Mouse (Mus musculus) spleen, adult 2 months (tissue): ENCODE results near the gene Srrd.

Source experiments
- CTCF ChIP-seq: fragments of 200-500 bp; IDR thresholded peaks from 2 replicates; pipeline ENCODE4 v1.5.1; 2011; ENCODE audit warnings: mild to moderate bottlenecking, inconsistent platforms; ENCODE audit not compliant: insufficient read depth, insufficient read length, insufficient replicate concordance; ENCODE audit errors: extremely low read depth
- POLR2A ChIP-seq: fragments of 200-500 bp; IDR thresholded peaks from 2 replicates; pipeline ENCODE4 v1.6.1; 2011; ENCODE audit warnings: low read depth, low read length, inconsistent platforms

DNA sequence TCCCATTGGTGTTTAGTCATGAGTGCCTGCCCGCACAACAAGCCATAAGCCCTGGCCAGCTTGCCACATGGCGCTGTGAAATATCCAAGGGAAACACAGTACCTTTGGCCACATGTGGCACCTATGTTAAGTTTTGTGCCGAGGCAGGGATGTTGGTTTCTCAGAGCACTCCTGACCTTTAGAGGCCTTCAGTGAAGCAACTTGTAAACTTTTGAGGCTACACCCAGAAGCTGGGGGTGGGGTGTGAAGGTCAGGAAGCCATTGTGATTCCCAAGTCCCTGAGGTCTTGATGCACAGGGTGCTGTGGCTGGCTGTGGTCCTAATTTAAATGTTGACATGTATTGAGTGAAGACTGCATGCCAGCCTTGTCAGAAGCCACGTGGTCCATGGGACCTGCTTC is 43.4 kb downstream of the Srrd start:
- TF ChIP-seq POLR2A: no peak
- TF ChIP-seq CTCF: no peak
